Mouse (Mus musculus): ENCODE results near the gene Arhgef3. TPM values are rescaled to one million over a fixed set of nuclear protein-coding genes. Genes with fewer than 3 reads are reported as not detected.

The Arhgef3 gene
- polyA plus RNA-seq, 1 experiment from 2014 or later, result 5.4 TPM

DNA sequence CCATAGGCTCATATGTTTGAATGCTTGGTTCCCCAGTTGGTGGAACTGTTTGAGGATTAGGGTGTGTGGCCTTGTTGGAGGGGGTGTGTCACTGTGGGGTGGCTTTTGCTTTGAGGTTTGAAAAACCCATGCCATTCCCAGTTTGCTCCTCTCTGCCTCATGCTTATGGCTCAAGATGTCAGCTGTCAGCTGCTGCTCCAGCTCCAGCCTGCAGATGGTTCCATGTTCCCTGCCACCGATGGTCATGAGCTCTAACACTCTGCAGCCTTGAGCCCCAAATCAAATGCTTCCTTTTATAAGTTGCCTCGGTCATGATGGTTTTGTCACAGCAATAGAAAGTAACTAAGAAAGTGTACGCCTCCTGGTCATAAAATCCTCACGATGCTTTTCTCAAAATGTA is 54.6 kb downstream of the Arhgef3 start:
- 88% methylated on average over 4 of the region's 4 CpGs for WGBS
- H3K36me3 ChIP-seq (replicated peaks; ENCODE audit: control insufficient read depth, insufficient read depth, low read depth, low read length), result no peaks in the 10 kb centered on the region
- H3K27ac ChIP-seq (replicated peaks; ENCODE audit: low read depth, low read length), result no peak overlapping the region
- DNase-seq (ENCODE audit: low spot score) (no peak), ATAC-seq (replicated peaks; ENCODE audit: insufficient number of reproducible peaks, low FRiP score, low TSS enrichment, low read depth) (no peak)
- H3K4me2 ChIP-seq (ENCODE audit: low read depth, low read length), result no peak overlapping the region
- no peaks in the 10 kb centered on the region for H3K9me3 ChIP-seq (replicated peaks; ENCODE audit: control insufficient read depth, low read length)
- no peak overlapping the region for H3K9ac ChIP-seq (replicated peaks; ENCODE audit: low read length)
- H3K4me1 ChIP-seq (ENCODE audit: control insufficient read depth, insufficient read depth, low read length), result no peaks in the 10 kb centered on the region; the same call in 1 of the 2 replicates
- no peaks in the 10 kb centered on the region for H3K27me3 ChIP-seq (ENCODE audit: control insufficient read depth, insufficient read depth, low read length)
- H3K4me3 ChIP-seq (ENCODE audit: low read depth, low read length), result no peak overlapping the region

- no peaks in the 10 kb centered on the region for H3K27me3 ChIP-seq (ENCODE audit: control insufficient read depth, insufficient read depth, low read length)
- no peak overlapping the region for H3K4me2 ChIP-seq (ENCODE audit: low read depth, low read length)
- no peak for ATAC-seq (replicated peaks; ENCODE audit: insufficient number of reproducible peaks, low FRiP score, low TSS enrichment, low read depth)
- no peak overlapping the region for H3K4me3 ChIP-seq (ENCODE audit: low read depth, low read length)
- H3K36me3 ChIP-seq (replicated peaks; ENCODE audit: control insufficient read depth, insufficient read depth, low read depth, low read length), result no peaks in the 10 kb centered on the region
- WGBS, result 95% methylated on average over 2 of the region's 2 CpGs
- H3K27ac ChIP-seq (replicated peaks; ENCODE audit: low read depth, low read length), result no peak overlapping the region
- DNase-seq (ENCODE audit: low spot score), result no peak
- no peaks in the 10 kb centered on the region for H3K9me3 ChIP-seq (replicated peaks; ENCODE audit: control insufficient read depth, low read length)
- H3K4me1 ChIP-seq (ENCODE audit: control insufficient read depth, insufficient read depth, low read length), result no peaks in the 10 kb centered on the region; the same call in 1 of the 2 replicates
- no peak overlapping the region for H3K9ac ChIP-seq (replicated peaks; ENCODE audit: low read length)
These were observed 55.7 kb downstream of the Arhgef3 start for GRCm38 (mm10) chr14:27170421-27170820.

GRCm38 (mm10) chr14:27171175-27171830 is 56.6 kb downstream of the Arhgef3 start:
- WGBS, result 30% methylated on average over 14 of the region's 14 CpGs
- Histone ChIP-seq H3K4me2 (ENCODE audit: low read depth, low read length) (no peak overlapping the region; the same call in 1 of the 2 replicates), H3K4me1 (ENCODE audit: control insufficient read depth, insufficient read depth, low read length) (no peaks in the 10 kb centered on the region; the same call in 1 of the 2 replicates), H3K36me3 (replicated peaks; ENCODE audit: control insufficient read depth, insufficient read depth, low read depth, low read length) (no peaks in the 10 kb centered on the region), H3K9ac (replicated peaks; ENCODE audit: low read length) (no peak overlapping the region), H3K9me3 (replicated peaks; ENCODE audit: control insufficient read depth, low read length) (no peaks in the 10 kb centered on the region), H3K27me3 (ENCODE audit: control insufficient read depth, insufficient read depth, low read length) (no peaks in the 10 kb centered on the region), H3K4me3 (ENCODE audit: low read depth, low read length) (no peak overlapping the region), H3K27ac (replicated peaks; ENCODE audit: low read depth, low read length) (no peak overlapping the region)
- ATAC-seq (replicated peaks; ENCODE audit: insufficient number of reproducible peaks, low FRiP score, low TSS enrichment, low read depth), result no peak
- peak; percentile 55 for DNase-seq (ENCODE audit: low spot score)

GRCm38 (mm10) chr14:27173178-27173803 is 58.6 kb downstream of the Arhgef3 start:
- no peaks in the 10 kb centered on the region; the same call in 1 of the 2 replicates for H3K4me1 ChIP-seq (ENCODE audit: control insufficient read depth, insufficient read depth, low read length)
- H3K27ac ChIP-seq (replicated peaks; ENCODE audit: low read depth, low read length), result no peak overlapping the region
- no peak overlapping the region for H3K4me3 ChIP-seq (ENCODE audit: low read depth, low read length)
- H3K9ac ChIP-seq (replicated peaks; ENCODE audit: low read length), result no peak overlapping the region
- no peak overlapping the region for H3K4me2 ChIP-seq (ENCODE audit: low read depth, low read length)
- DNase-seq (ENCODE audit: low spot score) (no peak), ATAC-seq (replicated peaks; ENCODE audit: insufficient number of reproducible peaks, low FRiP score, low TSS enrichment, low read depth) (no peak)
- no peaks in the 10 kb centered on the region for H3K27me3 ChIP-seq (ENCODE audit: control insufficient read depth, insufficient read depth, low read length)
- WGBS, result 85% methylated on average over 10 of the region's 10 CpGs
- H3K9me3 ChIP-seq (replicated peaks; ENCODE audit: control insufficient read depth, low read length), result no peaks in the 10 kb centered on the region
- H3K36me3 ChIP-seq (replicated peaks; ENCODE audit: control insufficient read depth, insufficient read depth, low read depth, low read length), result no peaks in the 10 kb centered on the region

DNA sequence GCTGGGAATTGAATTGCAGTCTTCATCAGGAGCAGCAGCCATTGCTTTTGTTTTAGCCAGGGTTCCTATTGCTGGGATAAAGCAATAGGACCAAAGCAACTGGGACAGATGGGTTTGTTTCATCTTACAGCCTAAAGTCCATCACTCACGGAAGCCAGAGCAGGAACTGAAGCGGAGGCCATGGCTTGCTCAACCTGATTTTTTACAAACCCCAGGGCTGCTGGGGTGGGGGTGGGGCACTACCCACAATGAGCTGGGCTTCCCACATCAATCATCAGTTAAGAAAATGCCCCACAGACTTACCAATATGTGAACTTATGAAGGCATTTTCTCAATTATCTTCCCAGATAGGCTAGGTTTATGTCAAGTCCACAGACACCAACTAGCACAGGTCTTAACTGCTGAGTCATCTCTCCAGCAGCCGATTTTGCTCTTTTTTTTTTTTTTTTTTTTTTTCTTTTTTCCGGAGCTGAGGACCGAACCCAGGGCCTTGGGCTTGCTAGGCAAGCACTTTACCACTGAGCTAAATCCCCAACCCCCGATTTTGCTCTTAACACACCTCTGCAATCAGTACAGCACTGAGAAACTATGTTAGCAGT is 59.6 kb downstream of the Arhgef3 start:
- H3K4me2 ChIP-seq (ENCODE audit: low read depth, low read length), result no peak overlapping the region
- H3K27me3 ChIP-seq (ENCODE audit: control insufficient read depth, insufficient read depth, low read length), result no peaks in the 10 kb centered on the region
- 79% methylated on average over 6 of the region's 6 CpGs for WGBS
- DNase-seq (ENCODE audit: low spot score) (no peak), ATAC-seq (replicated peaks; ENCODE audit: insufficient number of reproducible peaks, low FRiP score, low TSS enrichment, low read depth) (no peak)
- no peak overlapping the region for H3K27ac ChIP-seq (replicated peaks; ENCODE audit: low read depth, low read length)
- no peaks in the 10 kb centered on the region for H3K36me3 ChIP-seq (replicated peaks; ENCODE audit: control insufficient read depth, insufficient read depth, low read depth, low read length)
- H3K9ac ChIP-seq (replicated peaks; ENCODE audit: low read length), result no peak overlapping the region
- no peaks in the 10 kb centered on the region; the same call in 1 of the 2 replicates for H3K4me1 ChIP-seq (ENCODE audit: control insufficient read depth, insufficient read depth, low read length)
- H3K4me3 ChIP-seq (ENCODE audit: low read depth, low read length), result no peak overlapping the region
- no peaks in the 10 kb centered on the region for H3K9me3 ChIP-seq (replicated peaks; ENCODE audit: control insufficient read depth, low read length)

- no peak overlapping the region for H3K27ac ChIP-seq (replicated peaks; ENCODE audit: low read depth, low read length)
- no peak for ATAC-seq (replicated peaks; ENCODE audit: insufficient number of reproducible peaks, low FRiP score, low TSS enrichment, low read depth)
- no peak overlapping the region for H3K4me3 ChIP-seq (ENCODE audit: low read depth, low read length)
- H3K4me1 ChIP-seq (ENCODE audit: control insufficient read depth, insufficient read depth, low read length), result no peaks in the 10 kb centered on the region; the same call in 1 of the 2 replicates
- no peak overlapping the region for H3K9ac ChIP-seq (replicated peaks; ENCODE audit: low read length)
- H3K4me2 ChIP-seq (ENCODE audit: low read depth, low read length), result no peak overlapping the region
- H3K36me3 ChIP-seq (replicated peaks; ENCODE audit: control insufficient read depth, insufficient read depth, low read depth, low read length), result no peaks in the 10 kb centered on the region
- no peak for DNase-seq (ENCODE audit: low spot score)
- no peaks in the 10 kb centered on the region for H3K9me3 ChIP-seq (replicated peaks; ENCODE audit: control insufficient read depth, low read length)
- H3K27me3 ChIP-seq (ENCODE audit: control insufficient read depth, insufficient read depth, low read length), result no peaks in the 10 kb centered on the region
- WGBS, result 74% methylated on average over 12 of the region's 12 CpGs
These were observed 60.2 kb downstream of the Arhgef3 start for GRCm38 (mm10) chr14:27174831-27175301.

DNA sequence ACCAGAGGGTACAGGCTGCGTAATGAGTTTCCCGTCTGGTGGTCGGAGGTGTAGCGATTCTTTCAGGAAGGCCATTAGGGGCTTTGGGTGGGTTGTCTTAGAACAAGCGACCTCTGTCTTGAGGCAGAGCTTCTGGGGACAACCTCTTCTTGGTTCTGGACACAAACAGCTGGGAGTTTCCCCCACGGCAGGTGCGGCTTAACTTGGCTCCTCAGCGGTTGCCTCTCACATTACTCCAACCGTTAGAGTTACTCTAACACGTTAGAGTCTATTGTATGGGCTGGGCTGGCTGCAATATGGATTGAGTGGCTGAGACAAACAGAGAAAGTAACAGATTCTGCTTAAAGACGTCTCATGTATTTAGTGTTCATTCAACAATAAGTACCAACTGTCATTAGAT is 60.6 kb downstream of the Arhgef3 start:
- Histone ChIP-seq H3K36me3 (replicated peaks; ENCODE audit: control insufficient read depth, insufficient read depth, low read depth, low read length) (no peaks in the 10 kb centered on the region), H3K9ac (replicated peaks; ENCODE audit: low read length) (no peak overlapping the region), H3K4me2 (ENCODE audit: low read depth, low read length) (no peak overlapping the region), H3K27ac (replicated peaks; ENCODE audit: low read depth, low read length) (no peak overlapping the region), H3K4me1 (ENCODE audit: control insufficient read depth, insufficient read depth, low read length) (no peaks in the 10 kb centered on the region; the same call in 1 of the 2 replicates), H3K27me3 (ENCODE audit: control insufficient read depth, insufficient read depth, low read length) (no peaks in the 10 kb centered on the region), H3K4me3 (ENCODE audit: low read depth, low read length) (no peak overlapping the region), H3K9me3 (replicated peaks; ENCODE audit: control insufficient read depth, low read length) (no peaks in the 10 kb centered on the region)
- DNase-seq (ENCODE audit: low spot score) (no peak), ATAC-seq (replicated peaks; ENCODE audit: insufficient number of reproducible peaks, low FRiP score, low TSS enrichment, low read depth) (no peak)
- 82% methylated on average over 11 of the region's 11 CpGs for WGBS
